Mouse (Mus musculus): ENCODE results near the gene Plekha4. TPM values are rescaled to one million over a fixed set of nuclear protein-coding genes. Genes with fewer than 3 reads are reported as not detected.

Gene Plekha4
- polyA plus RNA-seq (2015; fragmentation: Nextera tagmentation; extraction: Ambion mirVana): 5.6 and 8.0 TPM in 2 replicates

GRCm38 (mm10) chr7:45525809-45526473 is at the start of gene Plekha4, which contains the start of gene Ppp1r15a:
Gene Plekha4 (plus strand): TSS chr7:45526330.
Gene Ppp1r15a (minus strand): TSS chr7:45526268.

DNA sequence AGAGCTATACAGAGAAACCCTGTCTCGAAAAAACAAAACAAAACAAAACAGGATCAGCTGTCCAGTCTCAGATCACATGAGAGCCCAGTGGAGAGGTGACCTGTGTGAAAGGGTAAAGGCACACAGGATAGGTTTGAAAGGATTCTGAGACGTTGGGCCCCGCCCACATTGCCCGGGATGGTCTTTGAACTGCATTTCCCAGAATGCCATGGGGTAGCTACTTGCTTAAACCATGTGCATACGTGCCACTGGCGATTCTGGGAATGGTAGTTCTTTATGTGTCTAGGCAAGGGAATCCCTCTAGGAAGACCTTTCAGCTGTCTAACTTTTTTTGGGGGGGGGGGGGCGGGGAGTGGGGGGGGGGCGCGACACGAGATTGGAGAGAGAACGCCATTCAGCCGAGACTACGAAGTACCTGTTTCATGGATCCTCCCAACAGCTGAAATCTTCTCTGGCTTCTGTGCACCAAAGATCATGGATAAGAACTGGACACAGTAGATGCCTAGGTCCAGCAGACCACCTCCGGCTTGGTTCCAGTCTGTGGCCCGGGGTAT is 44.7 kb upstream of the Plekha4 start, which contains the start of gene Tulp2:
TSS of gene Tulp2 (plus strand) at position 504 of the 554 bp plus-strand sequence.

DNA sequence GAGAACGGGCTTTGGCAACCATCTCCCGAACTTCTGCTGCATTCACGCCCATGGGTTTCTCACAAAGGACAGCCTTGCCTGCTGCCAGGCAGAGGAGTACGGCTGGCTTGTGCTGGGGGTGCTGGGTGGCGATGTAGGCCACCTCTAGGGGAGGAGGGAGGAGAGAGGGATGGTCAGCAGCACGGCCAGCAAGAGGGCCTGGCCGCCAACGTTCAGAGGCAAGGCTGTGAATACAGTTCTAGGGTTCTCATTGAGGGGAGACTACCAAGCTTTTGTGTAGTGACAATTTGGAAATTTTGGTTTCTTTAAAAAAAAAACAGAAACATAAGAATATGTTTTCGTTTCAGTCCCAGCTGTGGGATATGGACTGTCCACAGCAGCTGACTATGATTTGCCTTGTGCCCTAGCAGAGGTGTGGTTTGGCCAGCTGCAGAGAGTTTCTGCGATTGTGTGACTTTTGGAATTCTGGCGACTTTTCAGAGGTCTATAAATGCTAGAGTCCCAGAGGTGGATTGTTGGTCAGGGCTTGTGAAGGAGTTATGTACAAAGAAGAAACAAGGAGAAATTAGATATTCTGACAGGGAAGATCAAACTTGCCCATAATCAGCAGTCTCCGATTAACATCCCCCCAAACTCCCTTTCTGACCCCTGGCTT is 39.2 kb upstream of the Plekha4 start, which contains the start of gene Gm45808:
TSS of gene Gm45808 (minus strand) at position 51 of the 655 bp plus-strand sequence.

GRCm38 (mm10) chr7:45488293-45489204 is 37.6 kb upstream of the Plekha4 start, which contains the start of gene Dhdh:
Gene Dhdh (minus strand): TSS chr7:45488805.

GRCm38 (mm10) chr7:45509912-45510787 is 16.0 kb upstream of the Plekha4 start, which contains the start of gene Nucb1:
Gene Nucb1 (minus strand): TSS chr7:45510406.

DNA sequence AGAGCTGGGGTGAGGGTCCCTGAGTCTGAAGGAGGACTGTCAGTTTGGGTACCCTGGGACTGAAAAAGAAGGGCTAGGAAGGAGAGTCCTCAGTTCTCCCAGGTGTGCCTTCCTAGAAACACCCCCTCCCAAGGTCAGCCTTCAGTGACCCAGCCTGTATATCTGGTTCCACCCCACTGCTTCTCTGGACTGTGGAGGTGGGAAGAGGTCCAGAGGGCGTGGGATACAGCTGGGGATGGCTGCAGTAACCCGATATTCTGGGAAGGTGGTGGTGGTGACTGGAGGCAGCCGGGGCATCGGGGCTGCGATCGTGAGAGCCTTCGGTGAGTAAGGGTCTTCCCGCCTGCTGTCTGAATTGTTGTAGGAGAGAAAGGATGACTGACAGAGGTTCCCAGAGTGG is 28.6 kb downstream of the Plekha4 start, which contains the start of gene Hsd17b14:
TSS of gene Hsd17b14 (plus strand) at position 150 of the 400 bp plus-strand sequence.

DNA sequence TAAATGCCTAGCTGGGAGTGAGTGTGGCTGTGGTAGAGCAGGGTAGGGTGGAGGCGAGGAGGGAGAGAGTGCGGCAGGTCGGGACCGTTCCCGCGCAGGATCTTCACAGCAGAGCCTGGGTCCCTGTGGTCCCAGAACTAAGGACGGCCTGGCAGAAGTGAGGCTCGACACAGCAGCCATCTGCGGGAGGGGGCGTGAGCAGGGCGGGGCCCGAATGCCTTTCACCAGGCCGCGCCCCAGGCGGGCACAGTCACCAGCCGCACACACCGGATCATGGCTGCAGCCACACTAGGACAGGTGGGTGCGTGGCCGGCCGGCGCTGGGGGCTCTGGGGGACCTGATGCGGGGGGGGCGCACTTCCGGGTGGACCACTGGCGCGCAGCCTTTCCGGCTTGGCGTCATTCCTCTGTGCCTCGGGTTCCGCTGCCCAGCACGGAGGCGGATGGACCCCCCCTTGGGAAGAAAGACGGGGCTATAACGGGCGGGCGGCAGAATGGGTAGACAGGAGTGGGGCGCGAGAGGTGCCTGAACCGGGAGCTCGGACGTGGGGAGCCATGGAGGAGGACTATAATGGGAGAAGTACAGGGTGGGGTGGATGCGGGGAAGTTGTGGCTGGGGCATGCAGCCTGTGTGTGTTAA is 44.1 kb downstream of the Plekha4 start, which contains the start of gene Bcat2:
TSS of gene Bcat2 (plus strand) at position 51 of the 639 bp plus-strand sequence.

Other genes with a start within 250 kb of the Plekha4 start
- not detected in 2 replicates for gene Slc6a21, start 248.8 kb upstream of the Plekha4 start, polyA plus RNA-seq (2015; fragmentation: Nextera tagmentation; extraction: Ambion mirVana)
- gene Trpm4, start 192.6 kb upstream of the Plekha4 start, polyA plus RNA-seq (2015; fragmentation: Nextera tagmentation; extraction: Ambion mirVana): 15.3 and 15.4 TPM in 2 replicates
- 94.0 and 120 TPM in 2 replicates for gene Hrc, start 191.0 kb upstream of the Plekha4 start, polyA plus RNA-seq (2015; fragmentation: Nextera tagmentation; extraction: Ambion mirVana)
- gene Ppfia3, start 159.3 kb upstream of the Plekha4 start, polyA plus RNA-seq (2015; fragmentation: Nextera tagmentation; extraction: Ambion mirVana): 3.2 and 4.0 TPM in 2 replicates
- 1.5 and 2.0 TPM in 2 replicates for gene Lin7b, start 155.7 kb upstream of the Plekha4 start, polyA plus RNA-seq (2015; fragmentation: Nextera tagmentation; extraction: Ambion mirVana)
- gene Snrnp70, start 130.6 kb upstream of the Plekha4 start, polyA plus RNA-seq (2015; fragmentation: Nextera tagmentation; extraction: Ambion mirVana): 64.7 and 74.9 TPM in 2 replicates
- gene Kcna7, start 120.7 kb upstream of the Plekha4 start, polyA plus RNA-seq (2015; fragmentation: Nextera tagmentation; extraction: Ambion mirVana): 3.5 and 4.7 TPM in 2 replicates
- gene Ntf5, start 112.6 kb upstream of the Plekha4 start, polyA plus RNA-seq (2015; fragmentation: Nextera tagmentation; extraction: Ambion mirVana): 0.09 and 0.17 TPM in 2 replicates
- not detected in 2 replicates for gene Lhb, start 105.5 kb upstream of the Plekha4 start, polyA plus RNA-seq (2015; fragmentation: Nextera tagmentation; extraction: Ambion mirVana)
- 90.8 and 92.1 TPM in 2 replicates for gene Gys1, start 91.5 kb upstream of the Plekha4 start, polyA plus RNA-seq (2015; fragmentation: Nextera tagmentation; extraction: Ambion mirVana)
- 31.4 and 35.8 TPM in 2 replicates for gene Ruvbl2, start 88.2 kb upstream of the Plekha4 start, polyA plus RNA-seq (2015; fragmentation: Nextera tagmentation; extraction: Ambion mirVana)
- gene Ftl1, start 66.4 kb upstream of the Plekha4 start, polyA plus RNA-seq (2015; fragmentation: Nextera tagmentation; extraction: Ambion mirVana): 2,280 and 2,838 TPM in 2 replicates
- gene Bax, start 59.4 kb upstream of the Plekha4 start, polyA plus RNA-seq (2015; fragmentation: Nextera tagmentation; extraction: Ambion mirVana): 74.5 and 83.5 TPM in 2 replicates
- 0.06 and 0.12 TPM in 2 replicates for gene Tulp2, start 44.5 kb upstream of the Plekha4 start, polyA plus RNA-seq (2015; fragmentation: Nextera tagmentation; extraction: Ambion mirVana)
- gene Gm45808, start 39.5 kb upstream of the Plekha4 start, polyA plus RNA-seq (2015; fragmentation: Nextera tagmentation; extraction: Ambion mirVana): not detected in 2 replicates
- 7.1 and 7.2 TPM in 2 replicates for gene Dhdh, start 37.5 kb upstream of the Plekha4 start, polyA plus RNA-seq (2015; fragmentation: Nextera tagmentation; extraction: Ambion mirVana)
- gene Nucb1, start 15.9 kb upstream of the Plekha4 start, polyA plus RNA-seq (2015; fragmentation: Nextera tagmentation; extraction: Ambion mirVana): 124 and 146 TPM in 2 replicates
- gene Ppp1r15a, start 62 bp upstream of the Plekha4 start, polyA plus RNA-seq (2015; fragmentation: Nextera tagmentation; extraction: Ambion mirVana): 19.1 and 19.6 TPM in 2 replicates
- gene Hsd17b14, start 28.6 kb downstream of the Plekha4 start, polyA plus RNA-seq (2015; fragmentation: Nextera tagmentation; extraction: Ambion mirVana): 6.1 and 7.2 TPM in 2 replicates
- 35.4 and 88.9 TPM in 2 replicates for gene Bcat2, start 43.8 kb downstream of the Plekha4 start, polyA plus RNA-seq (2015; fragmentation: Nextera tagmentation; extraction: Ambion mirVana)
- gene Fgf21, start 89.2 kb downstream of the Plekha4 start, polyA plus RNA-seq (2015; fragmentation: Nextera tagmentation; extraction: Ambion mirVana): 0.18 TPM in 1 of 2 replicates, not detected in the other
- gene Fut1, start 91.0 kb downstream of the Plekha4 start, polyA plus RNA-seq (2015; fragmentation: Nextera tagmentation; extraction: Ambion mirVana): 0.05 TPM in 1 of 2 replicates, not detected in the other
- gene Izumo1, start 95.5 kb downstream of the Plekha4 start, polyA plus RNA-seq (2015; fragmentation: Nextera tagmentation; extraction: Ambion mirVana): 0.06 TPM in 1 of 2 replicates, not detected in the other
- gene Rasip1, start 101.2 kb downstream of the Plekha4 start, polyA plus RNA-seq (2015; fragmentation: Nextera tagmentation; extraction: Ambion mirVana): 10.3 and 13.9 TPM in 2 replicates
- 139 and 174 TPM in 2 replicates for gene Mamstr, start 113.6 kb downstream of the Plekha4 start, polyA plus RNA-seq (2015; fragmentation: Nextera tagmentation; extraction: Ambion mirVana)
- gene Fut2, start 140.1 kb downstream of the Plekha4 start, polyA plus RNA-seq (2015; fragmentation: Nextera tagmentation; extraction: Ambion mirVana): 1.9 and 2.1 TPM in 2 replicates
- gene Ntn5, start 157.7 kb downstream of the Plekha4 start, polyA plus RNA-seq (2015; fragmentation: Nextera tagmentation; extraction: Ambion mirVana): 1.6 and 1.7 TPM in 2 replicates
- 0.33 and 0.40 TPM in 2 replicates for gene Sec1, start 168.1 kb downstream of the Plekha4 start, polyA plus RNA-seq (2015; fragmentation: Nextera tagmentation; extraction: Ambion mirVana)
- gene Car11, start 173.5 kb downstream of the Plekha4 start, polyA plus RNA-seq (2015; fragmentation: Nextera tagmentation; extraction: Ambion mirVana): 2.4 and 3.0 TPM in 2 replicates
- 9.9 and 10.3 TPM in 2 replicates for gene Dbp, start 178.8 kb downstream of the Plekha4 start, polyA plus RNA-seq (2015; fragmentation: Nextera tagmentation; extraction: Ambion mirVana)
- 568 and 577 TPM in 2 replicates for gene Rpl18, start 189.1 kb downstream of the Plekha4 start, polyA plus RNA-seq (2015; fragmentation: Nextera tagmentation; extraction: Ambion mirVana)
- gene Sphk2, start 191.7 kb downstream of the Plekha4 start, polyA plus RNA-seq (2015; fragmentation: Nextera tagmentation; extraction: Ambion mirVana): 11.7 and 13.4 TPM in 2 replicates
- 0.10 and 0.17 TPM in 2 replicates for gene Fam83e, start 194.9 kb downstream of the Plekha4 start, polyA plus RNA-seq (2015; fragmentation: Nextera tagmentation; extraction: Ambion mirVana)
- not detected in 2 replicates for gene Spaca4, start 199.5 kb downstream of the Plekha4 start, polyA plus RNA-seq (2015; fragmentation: Nextera tagmentation; extraction: Ambion mirVana)